Mouse (Mus musculus) heart, adult 2 months (tissue): ENCODE results near the gene Kirrel.

ENCODE experiments used
- CTCF ChIP-seq: fragments of 200-600 bp; IDR thresholded peaks from 2 replicates; pipeline ENCODE4 v1.8.1; 2022; ENCODE audit warnings: antibody characterized with exemption, mild to moderate bottlenecking, moderate library complexity
- POLR2A ChIP-seq: fragments of 200-500 bp; IDR thresholded peaks from 2 replicates; pipeline ENCODE4 v1.6.1; 2011; ENCODE audit warnings: mild to moderate bottlenecking, low read depth, low read length, control low read depth; ENCODE audit not compliant: insufficient read depth

DNA sequence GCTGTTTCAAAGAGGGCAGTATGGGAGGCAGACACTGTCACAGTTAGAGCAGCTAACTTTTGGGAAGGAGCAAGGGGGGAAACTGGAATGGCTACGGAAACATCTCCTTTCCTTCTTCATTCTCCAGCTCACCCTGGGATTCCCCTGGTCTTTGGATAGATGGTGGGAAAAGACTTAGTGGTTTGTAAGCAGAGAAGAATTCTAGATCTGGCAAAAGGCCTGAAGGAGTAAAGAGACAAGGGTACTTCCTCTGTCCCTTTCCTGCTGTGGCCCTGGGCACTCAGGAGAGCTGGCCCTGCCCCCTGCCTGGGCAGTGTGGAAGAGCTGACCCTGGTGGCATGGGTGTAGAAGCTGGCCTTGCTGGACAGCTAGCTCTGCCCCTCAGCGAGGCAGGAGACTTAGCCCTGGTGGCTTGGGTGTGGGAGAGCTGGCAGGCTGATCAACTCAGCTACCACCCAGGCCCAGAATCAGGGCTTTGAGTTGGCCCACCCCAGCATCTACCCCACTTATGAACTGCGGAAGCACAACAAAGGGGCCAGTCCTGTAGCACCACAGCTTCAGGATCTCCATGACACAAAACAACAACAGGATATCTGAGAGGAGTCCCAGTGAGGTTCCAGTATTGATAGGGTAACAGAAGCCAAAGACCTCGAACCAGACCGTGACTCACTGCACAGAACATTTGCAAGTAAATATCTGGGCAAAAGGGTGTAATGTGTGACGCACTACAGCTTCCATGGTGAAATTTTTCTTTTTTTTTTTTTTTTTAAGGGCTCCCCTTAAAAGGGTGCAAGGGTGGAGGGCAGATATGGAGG is 58.6 kb downstream of the Kirrel start:
- no peak for TF ChIP-seq CTCF
- TF ChIP-seq POLR2A: no peak
